Mouse (Mus musculus): ENCODE measurements around the gene Basp1. TPM values are rescaled to one million over a fixed set of nuclear protein-coding genes. Genes with fewer than 3 reads are reported as not detected.
A peak's percentile ranks its signal among the peaks of the same experiment; 100 is the strongest.
"Not testable (repeated sequence)": the region's sequence is repeated elsewhere in the genome, so short reads cannot be mapped to it uniquely, and the experiment has no call there.

The Basp1 gene
- 631 and 795 TPM in 2 replicates for polyA plus RNA-seq (2012; rRNA removed)

DNA sequence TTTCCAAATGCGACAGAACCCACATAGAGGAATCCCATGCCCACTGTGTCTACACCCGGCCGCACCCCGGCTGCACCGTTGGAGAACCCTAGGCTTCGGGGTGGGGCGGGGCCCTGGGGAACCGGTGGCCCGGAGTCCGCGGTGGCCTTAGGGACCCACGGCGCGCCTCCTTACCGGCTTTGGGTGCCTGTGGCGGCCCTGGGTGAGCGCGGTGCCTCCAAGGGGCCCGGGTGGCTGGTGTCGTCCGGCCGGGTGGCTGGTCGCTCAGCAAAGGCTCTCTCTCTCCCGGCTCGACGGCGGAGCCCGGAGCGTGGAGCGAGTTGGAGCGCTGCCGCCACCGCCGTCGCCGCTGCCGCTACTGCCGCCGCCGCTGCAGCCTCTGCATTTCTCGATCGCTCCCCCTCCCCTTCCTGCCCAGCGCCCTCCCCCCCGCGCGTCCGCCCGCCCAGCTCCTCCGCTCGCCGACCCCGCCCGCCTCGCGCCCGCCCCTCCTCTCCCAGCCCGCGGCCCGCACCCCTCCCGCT is at the start of gene Basp1:
Gene Basp1, minus strand, starts transcription at position 387 of the 524 bp plus-strand sequence.
- peak; percentile 96 for DNase-seq (ENCODE audit: low read depth)
- TF ChIP-seq CTCF (IDR thresholded peaks at IDR 0.05; ENCODE audit: borderline replicate concordance, extremely low read depth, insufficient read depth, insufficient read length): no peak
- TF ChIP-seq POLR2A (IDR thresholded peaks at IDR 0.05; ENCODE audit: borderline replicate concordance, extremely low read depth, insufficient read depth, insufficient read length, poor library complexity, severe bottlenecking): peak; percentile 100

DNA sequence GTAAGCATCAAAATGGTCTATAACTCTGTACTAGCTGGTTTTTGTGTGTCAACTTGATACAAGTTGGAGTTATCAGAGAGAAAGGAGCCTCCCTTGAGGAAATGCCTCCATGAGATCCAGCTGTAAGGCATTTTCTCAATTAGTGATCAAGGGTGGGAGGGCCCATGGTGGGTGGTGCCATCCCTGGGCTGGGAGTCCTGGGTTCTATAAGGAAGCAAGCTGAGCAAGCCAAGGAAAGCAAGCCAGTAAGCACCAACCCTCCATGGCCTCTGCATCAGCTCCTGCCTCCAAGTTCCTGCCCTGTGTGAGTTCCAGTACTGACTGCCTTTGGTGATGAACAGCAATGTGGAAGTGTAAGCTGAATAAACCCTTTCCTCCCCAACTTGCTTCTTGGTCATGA is 49.5 kb upstream of the Basp1 start:
- DNase-seq (ENCODE audit: low read depth): not testable (repeated sequence)

GRCm38 (mm10) chr15:25462056-25462762 is 48.6 kb upstream of the Basp1 start:
- TF ChIP-seq POLR2A (IDR thresholded peaks at IDR 0.05; ENCODE audit: borderline replicate concordance, extremely low read depth, insufficient read depth, insufficient read length, poor library complexity, severe bottlenecking) (no peak), CTCF (IDR thresholded peaks at IDR 0.05; ENCODE audit: borderline replicate concordance, extremely low read depth, insufficient read depth, insufficient read length) (no peak)
- peak; percentile 36 for DNase-seq (ENCODE audit: low read depth)

- peak; percentile 50 for DNase-seq (ENCODE audit: low read depth)
- TF ChIP-seq POLR2A (IDR thresholded peaks at IDR 0.05; ENCODE audit: borderline replicate concordance, extremely low read depth, insufficient read depth, insufficient read length, poor library complexity, severe bottlenecking): no peak
- TF ChIP-seq CTCF (IDR thresholded peaks at IDR 0.05; ENCODE audit: borderline replicate concordance, extremely low read depth, insufficient read depth, insufficient read length): no peak
Measured at GRCm38 (mm10) chr15:25459901-25460300, 46.3 kb upstream of the Basp1 start.

DNA sequence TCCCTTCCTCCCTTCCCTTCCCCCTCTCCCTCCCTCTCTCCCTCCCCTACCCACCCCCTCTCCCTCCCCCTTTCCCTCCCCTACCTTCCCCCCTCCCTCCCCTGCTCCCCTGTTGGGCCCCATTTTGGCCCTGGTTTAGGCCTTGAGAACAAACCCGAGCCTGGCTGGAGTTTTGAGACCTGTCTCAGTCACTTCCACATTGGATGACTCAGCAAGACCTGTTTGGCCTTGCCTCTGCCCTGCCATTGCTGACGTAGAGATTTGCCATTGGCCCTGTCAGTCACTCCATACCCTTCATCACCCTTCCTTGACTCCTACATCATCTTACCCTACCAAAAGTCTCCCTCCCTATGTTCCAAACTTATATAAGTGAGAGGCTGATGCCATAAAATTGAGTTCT is 43.9 kb upstream of the Basp1 start:
- TF ChIP-seq POLR2A (IDR thresholded peaks at IDR 0.05; ENCODE audit: borderline replicate concordance, extremely low read depth, insufficient read depth, insufficient read length, poor library complexity, severe bottlenecking): no peak
- no peak for TF ChIP-seq CTCF (IDR thresholded peaks at IDR 0.05; ENCODE audit: borderline replicate concordance, extremely low read depth, insufficient read depth, insufficient read length)
- no peak for DNase-seq (ENCODE audit: low read depth)

DNA sequence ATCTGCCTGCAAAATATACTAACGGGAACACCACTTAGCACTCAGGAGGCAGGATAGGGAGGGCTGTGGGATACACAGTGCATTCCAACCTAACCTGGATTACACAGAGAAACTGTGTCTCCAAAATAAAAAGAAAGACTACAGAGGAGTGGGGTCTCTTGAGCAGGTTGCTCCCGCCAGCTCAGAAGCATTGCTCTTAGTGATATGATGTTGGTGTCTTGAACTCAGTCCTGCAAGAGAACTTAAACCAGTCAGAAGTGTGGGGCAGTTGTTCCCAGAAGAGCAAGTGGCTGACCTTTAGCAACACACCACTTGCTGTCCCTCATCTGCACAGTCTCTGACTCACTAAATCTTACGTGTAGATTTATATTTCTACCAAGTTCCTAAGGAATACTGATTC is 40.0 kb upstream of the Basp1 start:
- DNase-seq (ENCODE audit: low read depth): no peak
- TF ChIP-seq POLR2A (IDR thresholded peaks at IDR 0.05; ENCODE audit: borderline replicate concordance, extremely low read depth, insufficient read depth, insufficient read length, poor library complexity, severe bottlenecking) (no peak), CTCF (IDR thresholded peaks at IDR 0.05; ENCODE audit: borderline replicate concordance, extremely low read depth, insufficient read depth, insufficient read length) (no peak)

- no peak for TF ChIP-seq CTCF (IDR thresholded peaks at IDR 0.05; ENCODE audit: borderline replicate concordance, extremely low read depth, insufficient read depth, insufficient read length)
- TF ChIP-seq POLR2A (IDR thresholded peaks at IDR 0.05; ENCODE audit: borderline replicate concordance, extremely low read depth, insufficient read depth, insufficient read length, poor library complexity, severe bottlenecking): no peak
- no peak for DNase-seq (ENCODE audit: low read depth)
Measured at GRCm38 (mm10) chr15:25449348-25449747, 35.8 kb upstream of the Basp1 start.

- no peak for DNase-seq (ENCODE audit: low read depth)
- TF ChIP-seq POLR2A (IDR thresholded peaks at IDR 0.05; ENCODE audit: borderline replicate concordance, extremely low read depth, insufficient read depth, insufficient read length, poor library complexity, severe bottlenecking): no peak
- no peak for TF ChIP-seq CTCF (IDR thresholded peaks at IDR 0.05; ENCODE audit: borderline replicate concordance, extremely low read depth, insufficient read depth, insufficient read length)
Measured at GRCm38 (mm10) chr15:25448703-25449340, 35.3 kb upstream of the Basp1 start.

GRCm38 (mm10) chr15:25447136-25447535 is 33.6 kb upstream of the Basp1 start:
- TF ChIP-seq CTCF (IDR thresholded peaks at IDR 0.05; ENCODE audit: borderline replicate concordance, extremely low read depth, insufficient read depth, insufficient read length) (no peak), POLR2A (IDR thresholded peaks at IDR 0.05; ENCODE audit: borderline replicate concordance, extremely low read depth, insufficient read depth, insufficient read length, poor library complexity, severe bottlenecking) (no peak)
- DNase-seq (ENCODE audit: low read depth): no peak

DNA sequence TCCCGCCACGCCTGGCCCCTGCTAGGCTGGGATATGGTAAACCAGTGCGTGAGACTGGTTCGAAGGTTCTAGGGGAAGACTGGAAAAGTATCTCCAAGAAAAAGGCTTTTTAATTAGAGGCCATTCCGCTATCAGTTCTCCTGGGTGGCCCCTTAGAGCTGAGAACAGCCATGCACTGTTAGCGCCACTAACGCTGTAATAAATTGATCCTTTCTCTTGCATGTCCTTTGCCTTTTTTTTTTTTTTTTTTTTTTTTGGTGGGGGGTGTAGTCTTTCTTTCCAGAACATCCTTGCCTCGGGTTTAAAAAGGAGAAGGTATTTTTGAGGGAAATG is 32.6 kb upstream of the Basp1 start:
- TF ChIP-seq CTCF (IDR thresholded peaks at IDR 0.05; ENCODE audit: borderline replicate concordance, extremely low read depth, insufficient read depth, insufficient read length) (no peak), POLR2A (IDR thresholded peaks at IDR 0.05; ENCODE audit: borderline replicate concordance, extremely low read depth, insufficient read depth, insufficient read length, poor library complexity, severe bottlenecking) (no peak)
- DNase-seq (ENCODE audit: low read depth): peak; percentile 50

DNA sequence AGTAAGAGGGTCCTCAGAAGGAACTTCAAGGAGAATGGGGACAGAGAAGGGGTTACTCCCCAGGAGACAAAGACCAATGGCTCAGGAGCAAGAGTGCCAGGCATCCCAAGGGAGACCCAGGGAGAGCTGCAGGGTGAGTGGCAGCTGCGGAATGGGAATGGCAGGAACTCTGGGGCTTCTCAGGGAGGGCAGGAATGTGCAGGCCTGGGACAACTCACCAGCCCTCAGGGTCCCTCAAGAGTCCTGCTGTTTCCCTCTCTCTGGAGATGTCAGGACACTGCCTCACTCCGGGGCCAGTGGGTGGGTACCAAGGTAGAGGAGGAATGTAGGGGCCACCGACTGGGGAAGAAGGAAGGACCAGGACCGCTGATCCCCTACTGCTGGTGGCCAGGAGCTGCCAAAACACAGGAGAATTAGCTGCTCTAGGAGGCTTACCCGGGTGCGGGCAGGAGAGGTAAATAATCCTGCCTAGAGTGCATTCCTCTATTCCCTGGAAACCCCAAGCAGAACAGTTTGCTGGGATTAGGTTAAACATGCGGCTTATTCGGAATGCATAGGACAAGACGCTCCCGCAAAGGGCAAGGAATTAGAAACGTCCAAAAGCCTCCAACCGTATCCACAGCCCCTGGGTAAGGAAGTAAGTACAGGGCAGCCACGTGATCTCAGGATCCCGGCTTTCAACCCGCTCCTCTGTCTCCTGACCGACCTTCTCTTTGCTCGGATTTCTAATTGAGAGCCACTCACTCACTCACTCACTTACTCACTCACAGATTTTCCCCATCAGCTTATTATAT is 32.0 kb upstream of the Basp1 start:
- peak; percentile 40 for DNase-seq (ENCODE audit: low read depth)
- TF ChIP-seq POLR2A (IDR thresholded peaks at IDR 0.05; ENCODE audit: borderline replicate concordance, extremely low read depth, insufficient read depth, insufficient read length, poor library complexity, severe bottlenecking) (no peak), CTCF (IDR thresholded peaks at IDR 0.05; ENCODE audit: borderline replicate concordance, extremely low read depth, insufficient read depth, insufficient read length) (no peak)

Data from brain, embryonic 14.5 days (tissue).